Comparison of ENCODE assay signal across 17 mouse cellular contexts in the genomic region with DNA sequence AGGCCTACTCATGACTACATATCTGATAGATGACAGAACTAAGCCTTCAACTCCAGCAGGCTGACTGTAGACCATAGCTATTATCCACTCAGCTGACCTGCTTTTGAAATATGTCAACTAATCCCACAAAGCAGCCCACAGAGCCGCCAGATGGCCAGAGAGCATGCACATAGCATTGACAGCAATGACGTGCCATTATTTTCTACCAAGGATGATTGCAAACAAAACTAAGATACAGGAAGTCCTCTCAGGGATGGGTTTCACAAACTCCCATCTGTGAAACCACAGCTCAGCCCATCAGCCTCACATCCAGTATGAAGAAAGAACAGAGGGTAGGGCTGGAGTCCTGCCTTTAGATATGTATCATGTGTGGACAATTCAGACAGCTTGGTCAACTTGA. TPM values are rescaled to one million over a fixed set of nuclear protein-coding genes. Genes with fewer than 3 reads are reported as not detected.
DNase-seq lines count a peak whose midpoint lies in the region; ATAC-seq and TF ChIP-seq lines count a peak whose summit lies in the region.
"Had no signal": no experiment of that assay in that cellular context is flagged by ENCODE, and none has a peak within 500 bp of the region (broad histone marks: within the 10 kb centered on the region; RNA-seq: fewer than 3 reads in every experiment).

No protein-coding gene starts in this region.

- no peak overlapping the region for H3K9ac ChIP-seq in CH12.LX (ENCODE audit: insufficient read depth, low read depth)
- H3K9ac ChIP-seq: forebrain, embryonic 12.5 days; heart, embryonic 12.5 days; lung, embryonic 15.5 days; midbrain, embryonic 13.5 days; neural tube, embryonic 12.5 days had no signal

- no peaks in the 10 kb centered on the region for H3K79me2 ChIP-seq in CH12.LX (replicated peaks; ENCODE audit: control insufficient read depth, extremely low read depth, insufficient read depth, poor library complexity, severe bottlenecking)

- in situ Hi-C loops in CH12.LX (cut with MboI; ENCODE audit: low pct_ligation_motif_present, low pct_unique_long_range_greater_than_20kb, low sequenced_read_pairs): no loop called here

- no peak overlapping the region for H3K4me2 ChIP-seq in CH12.LX (ENCODE audit: insufficient read depth, low read depth, poor library complexity, severe bottlenecking)
- H3K4me2 ChIP-seq: forebrain, embryonic 12.5 days; heart, embryonic 12.5 days; lung, embryonic 15.5 days; midbrain, embryonic 13.5 days; neural tube, embryonic 12.5 days had no signal

- H3K4me3 ChIP-seq in CH12.LX (replicated peaks in 1 of 3; ENCODE audit: low read depth in 2 of 3, low read length in 2 of 3, poor library complexity in 1 of 3): no peak overlapping the region
- H3K4me3 ChIP-seq: forebrain, embryonic 12.5 days; heart, embryonic 12.5 days; hindbrain, embryonic 10.5 days; lung, embryonic 15.5 days; midbrain, embryonic 13.5 days; neural tube, embryonic 12.5 days had no signal

- no peaks in the 10 kb centered on the region for H3K9me3 ChIP-seq in CH12.LX (replicated peaks; ENCODE audit: low read length)
- H3K9me3 ChIP-seq: forebrain, embryonic 12.5 days; heart, embryonic 12.5 days; hindbrain, embryonic 10.5 days; lung, embryonic 15.5 days; midbrain, embryonic 13.5 days; neural tube, embryonic 12.5 days had no signal

- TF ChIP-seq POLR2A in CH12.LX (IDR thresholded peaks at IDR 0.05; ENCODE audit: low read depth, low read length): no peak

- peaks cover 3 to 28% of the 10 kb centered on the region in 2 experiments; a peak in 3 of 4 replicates for H3K4me1 ChIP-seq in CH12.LX (ENCODE audit: control insufficient read depth in 1 of 2, insufficient read depth in 2 of 2)
- H3K4me1 ChIP-seq: heart, embryonic 12.5 days; lung, embryonic 15.5 days; midbrain, embryonic 13.5 days; neural tube, embryonic 12.5 days had no signal

- no peaks in the 10 kb centered on the region for H3K36me3 ChIP-seq in CH12.LX (replicated peaks in 1 of 2; ENCODE audit: control insufficient read depth in 1 of 2, insufficient read depth in 1 of 2, low read length in 1 of 2)
- H3K36me3 ChIP-seq: forebrain, embryonic 12.5 days; heart, embryonic 12.5 days; hindbrain, embryonic 10.5 days; lung, embryonic 15.5 days; midbrain, embryonic 13.5 days; neural tube, embryonic 12.5 days had no signal

- TF ChIP-seq CTCF in CH12.LX (conservative IDR thresholded peaks at IDR 0.05 in 1 of 2, IDR thresholded peaks at IDR 0.05 in 1 of 2; ENCODE audit: low read depth in 2 of 2, low read length in 2 of 2): no peak

- no peak; the same call in 1 of the 2 replicates for TF ChIP-seq RAD21 in CH12.LX (IDR thresholded peaks at IDR 0.05; ENCODE audit: low read depth, low read length)

- dilution Hi-C loops in CH12.LX (cut with MboI; ENCODE audit: extremely low pct_ligation_motif_present, extremely low pct_unique_long_range_greater_than_20kb, low sequenced_read_pairs): no loop called here

- DNase-seq in cerebellum, postnatal 36 days: peak; percentile 3 to 4
- peak; percentile 70 for DNase-seq in CH12.LX (ENCODE audit: extremely low read depth)
- peak; percentile 3 for DNase-seq in lung, postnatal 14 days
- peak; percentile 24 for DNase-seq in retina, embryonic 14.5 days (ENCODE audit: low spot score)
- DNase-seq in frontal cortex, postnatal 36 days (ENCODE audit: low spot score in 2 of 2): no peak
- DNase-seq in urinary bladder, postnatal 4 days (ENCODE audit: low spot score in 2 of 2): no peak
- no peak for DNase-seq in layer of hippocampus, adult 11-12 months (ENCODE audit: low spot score)
- DNase-seq: gastrocnemius, postnatal 10 days; kidney, postnatal 14 days had no signal

- no peak overlapping the region for H3K27ac ChIP-seq in CH12.LX (ENCODE audit: insufficient read depth, low read depth)
- H3K27ac ChIP-seq: forebrain, embryonic 12.5 days; hindbrain, embryonic 10.5 days; lung, embryonic 15.5 days; midbrain, embryonic 13.5 days; neural tube, embryonic 12.5 days had no signal

- peak; percentile 84 for TF ChIP-seq EP300 in CH12.LX (IDR thresholded peaks at IDR 0.05; ENCODE audit: low read length)

- ATAC-seq in cerebellum, adult (ENCODE audit: insufficient number of reproducible peaks, low FRiP score, low TSS enrichment): no peak
- ATAC-seq: midbrain, embryonic 13.5 days; Patski had no signal

- H3K27me3 ChIP-seq in CH12.LX (replicated peaks): no peaks in the 10 kb centered on the region
- H3K27me3 ChIP-seq: forebrain, embryonic 12.5 days; heart, embryonic 12.5 days; lung, embryonic 15.5 days; midbrain, embryonic 13.5 days; neural tube, embryonic 12.5 days had no signal

TF ChIP-seq in CH12.LX, 34 proteins besides CTCF, POLR2A, EP300 and RAD21:
- TF ChIP-seq SIN3A (IDR thresholded peaks at IDR 0.05; ENCODE audit: low read length) (peak; percentile 68), UBTF (IDR thresholded peaks at IDR 0.05; ENCODE audit: low read depth, low read length) (no peak), NELFE (IDR thresholded peaks at IDR 0.05; ENCODE audit: low read depth, low read length) (no peak), ELF1 (IDR thresholded peaks at IDR 0.05; ENCODE audit: low read depth, low read length) (peak; percentile 37; the same call in 1 of the 2 replicates), MAX (IDR thresholded peaks at IDR 0.05; ENCODE audit: low read length) (no peak), HCFC1 (IDR thresholded peaks at IDR 0.05; ENCODE audit: low read depth, low read length) (no peak), USF2 (conservative IDR thresholded peaks at IDR 0.05; ENCODE audit: low read depth, low read length) (no peak), BHLHE40 (IDR thresholded peaks at IDR 0.05; ENCODE audit: low read depth, low read length) (peak; percentile 79), ZNF384 (IDR thresholded peaks at IDR 0.05; ENCODE audit: low read depth, low read length) (no peak), MEF2A (IDR thresholded peaks at IDR 0.05; ENCODE audit: borderline replicate concordance, low read depth, low read length) (peak; percentile 22; the same call in 1 of the 2 replicates), IRF4 (IDR thresholded peaks at IDR 0.05; ENCODE audit: low read depth, low read length) (peak; percentile 79), POLR2AphosphoS2 (IDR thresholded peaks at IDR 0.05; ENCODE audit: low read depth, low read length) (no peak), JUN (IDR thresholded peaks at IDR 0.05; ENCODE audit: insufficient read depth, low read depth, low read length) (0 out of 2 replicates have a peak, but pooled peaks have one; percentile 15), ETS1 (conservative IDR thresholded peaks at IDR 0.05; ENCODE audit: low read depth, low read length) (peak; percentile 74), TCF12 (IDR thresholded peaks at IDR 0.05; ENCODE audit: low read depth, low read length) (peak; percentile 48; the same call in 1 of the 2 replicates), RCOR1 (conservative IDR thresholded peaks at IDR 0.05; ENCODE audit: low read depth, low read length) (no peak), JUND (conservative IDR thresholded peaks at IDR 0.05; ENCODE audit: low read depth, low read length) (no peak; the same call in 1 of the 2 replicates), CHD2 (IDR thresholded peaks at IDR 0.05; ENCODE audit: low read length) (0 out of 2 replicates have a peak, but pooled peaks have one; percentile 25), MYC (IDR thresholded peaks at IDR 0.05; ENCODE audit: low read depth, low read length) (0 out of 2 replicates have a peak, but pooled peaks have one; percentile 38)

RNA-seq across cellular contexts. Expression of a gene that starts 39.8 kb away (rescaled TPM):
- total RNA-seq in CH12.LX (2012; rRNA removed) (0.84 and 0.85 TPM in 2 replicates), CH12.LX (2014; rRNA removed) (not detected in 2 replicates)
- polyA plus RNA-seq in CH12.LX (2012; ENCODE audit: insufficient read length, low read depth): not detected in 2 replicates
- polyA plus RNA-seq: Patski had no signal

Comparison
In these comparisons a context has a peak if more than half of its experiments do, and no peak if none do; other contexts are left out.
1. DNase-seq: peak in cerebellum, postnatal 36 days (2 of 2), CH12.LX (single experiment), lung, postnatal 14 days (single experiment) and retina, embryonic 14.5 days (single experiment); none in frontal cortex, postnatal 36 days (0 of 2), urinary bladder, postnatal 4 days (0 of 2) and layer of hippocampus, adult 11-12 months (single experiment).